Mouse (Mus musculus): ENCODE measurements around the gene Spryd4.

- TF ChIP-seq CTCF (IDR thresholded peaks at IDR 0.05; ENCODE audit: extremely low read depth, insufficient read depth, insufficient read length, insufficient replicate concordance) (no peak), POLR2A (IDR thresholded peaks at IDR 0.05; ENCODE audit: low read depth, low read length) (no peak)
Observed at GRCm38 (mm10) chr10:128243252-128243651, 31.6 kb upstream of the Spryd4 start.

Measured in spleen, adult 2 months (tissue).